Mouse (Mus musculus) spleen, adult 2 months (tissue): ENCODE results near the gene Clec18a.

Experiments used
- CTCF ChIP-seq: fragments of 200-500 bp; IDR thresholded peaks from 2 replicates; pipeline ENCODE4 v1.5.1; 2011; ENCODE audit warnings: mild to moderate bottlenecking, inconsistent platforms; ENCODE audit not compliant: insufficient read depth, insufficient read length, insufficient replicate concordance; ENCODE audit errors: extremely low read depth
- POLR2A ChIP-seq: fragments of 200-500 bp; IDR thresholded peaks from 2 replicates; pipeline ENCODE4 v1.6.1; 2011; ENCODE audit warnings: low read depth, low read length, inconsistent platforms

- TF ChIP-seq POLR2A (no peak), CTCF (no peak)
Observed at GRCm38 (mm10) chr8:111075926-111076325, 16.3 kb downstream of the Clec18a start.
